Mouse (Mus musculus): ENCODE results near the gene Mall.

The Mall gene

GRCm38 (mm10) chr2:127729671-127730070, at the start of gene Mall:
Gene Mall (minus strand): TSS chr2:127729932.
- DNase-seq: no peak

DNA sequence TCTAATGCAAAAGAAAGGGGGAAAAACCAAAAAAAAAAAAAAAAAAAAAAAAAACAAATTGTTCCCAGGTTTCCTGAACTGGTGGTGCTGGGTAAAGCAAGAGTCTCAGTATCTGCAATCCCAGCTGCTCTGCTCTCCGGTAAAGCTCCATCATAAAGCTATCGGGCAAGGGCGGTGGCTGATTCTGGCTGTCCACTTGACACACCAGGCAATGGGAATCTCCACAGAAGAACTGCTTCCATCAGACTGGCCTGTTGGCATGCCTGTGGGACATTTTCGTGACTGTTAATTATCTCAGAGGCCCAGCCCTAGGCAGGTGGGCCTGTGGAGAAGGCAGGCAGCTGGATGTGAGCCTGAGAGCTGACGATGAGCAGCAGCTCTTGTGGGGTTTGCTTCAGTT, 48.7 kb upstream of the Mall start:
- no peak for DNase-seq

DNA sequence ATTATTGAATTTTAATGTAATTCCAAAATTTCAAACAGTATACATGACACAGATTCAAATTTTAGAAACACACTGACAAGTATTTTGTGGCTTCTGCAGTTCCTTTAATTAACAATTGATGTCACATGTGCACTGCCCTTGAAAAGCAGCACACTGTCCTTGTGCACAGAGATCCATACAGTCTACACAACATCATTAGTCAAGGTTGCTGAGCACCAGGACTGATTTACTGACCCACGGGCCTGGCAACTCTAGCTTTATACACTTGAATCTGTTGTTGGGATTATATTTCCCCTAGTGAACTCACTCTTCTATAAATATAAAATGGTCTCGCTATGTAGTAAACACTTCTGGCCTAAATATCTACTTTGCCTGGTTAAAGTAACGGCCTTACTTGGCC, 45.3 kb upstream of the Mall start:
- DNase-seq: no peak

- DNase-seq: no peak
Observed at GRCm38 (mm10) chr2:127774578-127774941, 44.8 kb upstream of the Mall start.

DNA sequence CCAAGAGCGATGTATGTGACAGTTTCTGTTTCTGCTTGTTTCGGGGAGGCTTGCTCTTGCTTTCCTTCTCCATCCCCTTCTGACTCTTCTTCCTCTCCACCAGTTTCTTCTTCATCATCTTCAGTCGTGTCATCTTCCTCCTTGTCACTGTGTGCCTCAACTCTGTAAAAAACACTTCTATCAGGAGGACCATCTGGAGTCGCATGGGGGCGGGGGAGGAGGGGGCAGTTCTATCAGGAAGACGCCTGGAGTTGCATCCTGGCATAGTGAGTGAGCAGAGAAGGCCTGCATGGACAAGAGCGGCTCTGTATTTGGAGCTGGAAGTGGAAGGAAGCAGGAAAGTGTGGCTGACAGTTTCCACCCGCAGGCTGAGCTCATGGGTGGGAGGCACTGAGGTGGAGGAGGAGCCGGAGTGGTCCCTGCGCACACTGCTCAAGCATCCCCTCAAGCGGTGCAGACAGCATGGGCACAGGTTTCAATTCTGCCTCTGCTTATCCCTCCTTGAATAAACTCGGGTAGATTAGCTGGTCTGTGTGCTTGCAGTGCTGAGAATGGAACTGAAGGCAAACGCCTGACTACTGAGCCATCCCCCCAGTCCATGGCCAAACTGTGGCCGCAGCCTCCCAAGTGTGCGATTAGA, 44.3 kb upstream of the Mall start:
- no peak for DNase-seq

GRCm38 (mm10) chr2:127761587-127761986, 31.9 kb upstream of the Mall start:
- no peak for DNase-seq

GRCm38 (mm10) chr2:127760429-127761000, 30.8 kb upstream of the Mall start:
- no peak for DNase-seq

- no peak for DNase-seq
Observed at GRCm38 (mm10) chr2:127760014-127760413, 30.3 kb upstream of the Mall start.

DNA sequence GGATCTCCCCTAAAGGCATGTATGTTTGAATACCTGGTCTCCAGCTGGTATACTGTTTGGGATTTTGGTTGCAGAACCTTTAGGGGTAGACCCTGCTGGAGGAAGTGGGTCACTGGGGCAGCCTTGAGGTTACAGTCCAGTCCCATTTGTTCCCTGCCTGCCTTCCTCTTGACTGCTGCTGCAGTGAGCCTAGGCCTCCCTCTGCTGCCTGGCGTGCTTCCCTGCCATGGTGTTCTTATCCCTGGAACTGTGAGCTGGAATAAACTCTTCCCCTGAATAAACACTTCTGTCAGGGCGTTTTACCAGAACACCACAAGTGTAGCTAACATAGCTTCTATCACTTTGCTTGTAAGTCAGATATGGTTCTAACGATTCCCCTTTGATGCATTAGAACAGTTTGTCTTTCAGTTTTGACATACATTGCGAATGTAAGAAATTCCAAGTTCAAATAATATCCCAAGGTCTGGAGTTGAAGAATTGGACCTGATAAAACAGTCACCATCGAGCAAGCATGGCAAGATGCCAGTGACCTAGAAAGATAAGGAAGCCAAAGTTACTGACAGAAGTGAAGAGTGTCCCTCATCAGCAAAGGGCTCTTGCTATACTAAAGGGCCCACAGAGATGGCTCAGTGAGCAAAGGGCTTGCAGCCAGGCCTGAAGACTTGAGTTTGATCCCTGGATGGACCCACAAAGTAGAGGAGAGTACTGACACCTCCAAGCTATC, 29.6 kb upstream of the Mall start:
- no peak for DNase-seq

- peak; percentile 80 for DNase-seq
Observed at GRCm38 (mm10) chr2:127757171-127757570, 27.4 kb upstream of the Mall start.

- no peak for DNase-seq
Observed at GRCm38 (mm10) chr2:127754113-127754512, 24.4 kb upstream of the Mall start.

DNA sequence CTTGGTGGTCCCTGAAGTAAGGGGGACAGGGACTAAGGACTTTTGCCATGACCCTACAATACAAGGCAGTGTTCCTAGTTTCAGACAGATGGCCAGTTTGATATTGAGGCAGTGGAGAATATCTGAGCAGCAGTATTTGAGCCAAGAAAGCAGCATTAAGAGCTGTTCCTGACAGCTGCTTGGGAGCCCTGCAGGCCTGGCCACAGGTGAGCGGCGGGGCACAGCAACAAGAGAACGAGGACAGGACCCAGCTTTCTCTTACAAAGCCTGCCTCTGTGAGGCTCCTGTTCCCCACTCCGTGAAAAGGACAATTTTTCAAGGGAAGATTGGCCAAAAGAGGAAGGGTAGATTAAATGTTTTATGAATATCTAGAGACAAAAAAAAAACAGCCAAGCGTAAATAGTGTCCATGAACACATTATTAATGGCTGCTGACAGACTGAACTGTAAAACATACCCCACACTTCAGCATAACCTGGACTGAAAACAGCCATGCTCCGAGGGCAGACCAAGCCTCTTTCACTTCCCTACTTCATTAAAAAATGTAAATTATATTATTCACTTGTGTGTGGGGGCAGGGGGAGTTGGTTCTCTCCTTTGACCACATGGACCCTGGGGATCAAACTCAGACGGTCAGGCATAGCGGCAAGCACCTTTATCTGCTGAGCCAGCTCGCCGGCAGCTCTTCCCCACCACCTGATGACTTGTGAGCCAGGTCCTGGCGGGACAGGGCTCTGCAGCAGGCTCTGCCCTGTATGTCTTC, 22.3 kb upstream of the Mall start:
- no peak for DNase-seq

- DNase-seq: no peak
Observed at GRCm38 (mm10) chr2:127749376-127749775, 19.6 kb upstream of the Mall start.

GRCm38 (mm10) chr2:127748316-127748715, 18.6 kb upstream of the Mall start:
- no peak for DNase-seq

DNA sequence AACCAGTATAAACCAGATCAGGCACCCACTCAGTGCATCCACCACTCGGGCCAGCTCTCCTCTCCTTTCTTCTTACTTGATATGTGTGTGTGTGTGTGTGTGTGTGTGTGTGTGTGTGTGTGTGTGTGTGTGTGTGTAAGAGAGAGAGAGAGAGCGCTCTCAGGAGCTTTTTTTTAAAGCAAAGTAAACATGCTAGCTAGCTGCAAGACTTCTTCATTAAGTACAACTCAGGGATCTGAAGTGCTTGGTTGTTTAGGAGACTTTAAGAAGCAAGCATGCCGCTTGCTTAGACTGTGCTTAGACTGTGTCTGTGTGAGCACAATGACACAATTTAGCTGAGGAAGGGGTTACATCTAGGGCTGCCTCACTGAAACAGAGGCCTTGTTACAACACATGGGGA, 12.9 kb upstream of the Mall start:
- DNase-seq: no peak

DNA sequence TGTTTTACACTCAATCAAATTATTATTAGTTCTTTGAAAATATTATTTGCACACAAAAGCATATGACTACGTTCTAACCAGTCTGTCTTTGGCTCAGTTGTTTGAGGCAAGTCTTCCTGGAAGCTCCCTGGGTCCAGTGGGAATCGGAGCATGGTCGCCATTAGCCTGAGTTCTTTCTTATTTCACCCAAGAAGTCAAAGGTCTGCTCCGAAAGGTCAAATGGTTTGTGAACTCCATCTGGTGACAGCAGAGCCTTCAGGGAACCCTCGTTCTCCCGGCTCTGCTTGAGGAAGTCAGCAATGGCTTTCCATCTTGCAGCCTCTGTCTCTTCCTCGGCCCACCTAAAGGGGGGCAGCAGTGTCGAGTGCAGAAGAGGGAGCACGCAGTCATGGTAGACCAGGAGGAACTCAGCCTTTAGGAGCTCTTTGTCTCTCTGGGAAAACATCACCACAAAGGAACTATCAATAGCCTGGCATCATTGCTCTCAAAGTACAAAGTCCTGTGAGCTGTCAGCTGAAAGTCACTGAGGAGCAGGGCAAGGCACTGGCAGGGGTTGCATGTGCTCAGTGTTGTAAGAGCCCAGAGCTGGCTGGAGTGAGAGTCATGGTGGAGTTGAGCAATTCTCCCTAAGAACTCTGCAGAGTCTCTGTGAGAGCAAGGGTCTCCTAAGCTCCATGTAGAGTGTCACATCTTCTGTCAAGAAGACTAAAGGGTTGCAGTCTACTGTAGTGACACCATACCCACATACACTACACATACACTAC, 11.2 kb upstream of the Mall start:
- no peak for DNase-seq

DNA sequence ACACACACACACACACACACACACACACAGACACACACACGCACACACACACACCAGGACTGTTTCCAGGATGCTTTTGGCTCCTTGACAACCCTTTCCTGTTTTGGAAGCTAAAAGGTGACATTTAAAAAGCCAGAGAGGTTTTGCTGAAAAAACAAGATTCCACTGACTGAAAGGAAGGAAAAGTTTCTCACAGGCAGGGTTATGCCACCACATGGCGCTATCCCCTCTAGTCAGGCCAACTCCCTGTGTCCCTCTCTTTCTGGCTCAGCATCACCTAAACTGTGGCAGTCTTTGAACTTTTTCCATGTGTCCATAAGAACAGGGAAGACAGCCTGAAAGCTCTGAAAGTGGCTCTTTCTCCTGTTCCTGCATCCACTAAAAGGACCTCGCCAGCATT, 8.2 kb upstream of the Mall start:
- DNase-seq: no peak

DNA sequence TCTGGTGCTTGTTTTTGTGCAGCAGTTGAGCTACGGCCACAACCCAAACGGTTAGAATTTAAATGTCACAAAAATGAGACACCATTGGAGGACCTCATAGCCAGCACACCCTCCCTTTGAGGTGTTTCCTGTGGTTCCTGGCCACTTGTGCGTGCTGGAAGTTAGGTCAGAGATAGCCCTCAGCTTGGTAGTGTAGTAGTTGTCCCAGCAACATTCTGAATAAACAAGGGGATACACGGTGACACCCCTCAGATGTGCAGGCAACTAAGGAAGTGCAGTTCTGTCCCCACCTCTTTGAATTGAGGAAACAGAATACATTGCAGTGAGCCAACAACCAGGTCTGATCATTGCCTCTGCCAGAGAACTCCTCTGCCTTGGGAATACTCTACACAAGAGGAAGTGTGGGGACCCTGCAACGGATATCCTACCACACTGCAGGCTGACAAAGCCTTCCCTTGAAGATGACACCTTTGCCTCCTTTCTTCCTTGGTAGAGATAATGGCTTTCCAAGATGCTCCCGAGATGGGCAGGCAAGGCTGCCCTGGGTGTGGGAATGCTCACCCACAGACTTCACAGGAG, 7.0 kb upstream of the Mall start:
- no peak for DNase-seq

DNA sequence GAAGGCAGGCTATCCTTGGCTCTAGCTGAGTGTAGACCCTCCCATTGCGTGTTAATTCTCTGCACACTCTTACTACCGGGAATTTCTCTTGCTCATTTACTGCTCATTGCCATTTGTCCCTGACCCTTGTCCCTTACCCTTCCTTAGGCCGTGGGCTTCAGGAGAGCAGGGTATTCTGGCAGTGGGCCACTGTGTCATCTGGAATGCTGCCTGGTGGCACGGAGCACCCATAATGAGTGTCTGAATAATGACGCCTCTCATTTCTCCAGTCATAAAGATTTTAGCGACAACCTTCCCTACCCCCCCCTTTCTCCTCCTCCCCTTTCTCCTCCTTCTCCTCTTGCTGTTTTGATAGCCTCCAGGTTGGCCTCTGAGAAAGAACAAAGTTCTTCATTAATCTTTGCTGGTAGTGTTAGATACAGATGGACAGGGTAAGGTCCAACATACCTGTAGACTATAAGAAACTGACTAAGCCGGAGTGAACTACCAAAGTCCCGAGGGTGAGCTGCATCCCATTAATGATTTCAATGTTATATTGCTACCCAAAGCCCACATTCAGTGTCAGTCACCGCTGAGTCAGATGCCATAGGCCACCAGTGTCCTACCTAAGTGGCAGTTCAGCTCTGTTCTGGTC, 5.9 kb upstream of the Mall start:
- no peak for DNase-seq

DNA sequence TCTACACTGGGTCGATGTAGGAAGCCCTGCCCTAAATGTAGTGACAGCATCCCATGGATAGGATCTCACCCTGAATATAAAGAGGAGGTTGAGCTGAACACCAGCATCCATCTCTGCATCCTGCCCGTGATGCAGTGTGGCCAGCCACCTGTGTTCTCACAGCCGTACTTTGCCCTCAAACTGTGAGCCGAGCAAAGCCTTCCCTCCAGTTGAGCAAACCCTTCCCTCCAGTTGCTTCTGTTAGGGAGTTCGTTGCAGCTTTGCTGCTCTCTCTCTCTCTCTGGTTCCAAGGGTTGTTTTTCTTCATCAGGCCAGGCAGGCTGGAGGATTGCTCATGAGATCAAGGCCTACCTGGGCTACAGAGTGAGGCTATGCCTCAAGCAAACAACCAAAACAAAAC, 5.2 kb upstream of the Mall start:
- DNase-seq: no peak

GRCm38 (mm10) chr2:127730301-127730997, 717 bp upstream of the Mall start:
- no peak for DNase-seq

Measured in cerebellum, adult 8-10 months (tissue).